Mouse (Mus musculus): ENCODE results near the gene P3h3. TPM values are rescaled to one million over a fixed set of nuclear protein-coding genes. Genes with fewer than 3 reads are reported as not detected.

The P3h3 gene
- polyA plus RNA-seq, 1 experiment from 2014 or later: 19.3 TPM

Other genes starting within 250 kb of the P3h3 start
- gene C1s2, start 221.7 kb downstream of the P3h3 start, polyA plus RNA-seq (2015; fragmentation: Nextera tagmentation; extraction: Ambion mirVana): 0.09 and 0.12 TPM in 2 replicates
- gene Lpcat3, start 194.7 kb downstream of the P3h3 start, polyA plus RNA-seq (2015; fragmentation: Nextera tagmentation; extraction: Ambion mirVana): 88.6 and 97.2 TPM in 2 replicates
- gene Emg1, start 145.6 kb downstream of the P3h3 start, polyA plus RNA-seq (2015; fragmentation: Nextera tagmentation; extraction: Ambion mirVana): 202 and 219 TPM in 2 replicates
- 403 and 405 TPM in 2 replicates for gene Phb2, start 145.4 kb downstream of the P3h3 start, polyA plus RNA-seq (2015; fragmentation: Nextera tagmentation; extraction: Ambion mirVana)
- gene Ptpn6, start 119.0 kb downstream of the P3h3 start, polyA plus RNA-seq (2015; fragmentation: Nextera tagmentation; extraction: Ambion mirVana): 13.8 and 16.4 TPM in 2 replicates
- gene Grcc10, start 116.4 kb downstream of the P3h3 start, polyA plus RNA-seq (2015; fragmentation: Nextera tagmentation; extraction: Ambion mirVana): 527 and 541 TPM in 2 replicates
- 0.14 TPM in 1 of 2 replicates, not detected in the other for gene Gm45234, start 101.7 kb downstream of the P3h3 start, polyA plus RNA-seq (2015; fragmentation: Nextera tagmentation; extraction: Ambion mirVana)
- 16.4 and 20.2 TPM in 2 replicates for gene Atn1, start 101.2 kb downstream of the P3h3 start, polyA plus RNA-seq (2015; fragmentation: Nextera tagmentation; extraction: Ambion mirVana)
- 10.9 and 15.3 TPM in 2 replicates for gene Eno2, start 88.1 kb downstream of the P3h3 start, polyA plus RNA-seq (2015; fragmentation: Nextera tagmentation; extraction: Ambion mirVana)
- gene Lrrc23, start 78.0 kb downstream of the P3h3 start, polyA plus RNA-seq (2015; fragmentation: Nextera tagmentation; extraction: Ambion mirVana): 1.0 and 1.2 TPM in 2 replicates
- gene Spsb2, start 49.1 kb downstream of the P3h3 start, polyA plus RNA-seq (2015; fragmentation: Nextera tagmentation; extraction: Ambion mirVana): 20.9 and 21.5 TPM in 2 replicates
- 851 and 866 TPM in 2 replicates for gene Tpi1, start 43.5 kb downstream of the P3h3 start, polyA plus RNA-seq (2015; fragmentation: Nextera tagmentation; extraction: Ambion mirVana)
- gene Usp5, start 28.3 kb downstream of the P3h3 start, polyA plus RNA-seq (2015; fragmentation: Nextera tagmentation; extraction: Ambion mirVana): 174 TPM in 2 replicates
- 187 and 193 TPM in 2 replicates for gene Cdca3, start 28.2 kb downstream of the P3h3 start, polyA plus RNA-seq (2015; fragmentation: Nextera tagmentation; extraction: Ambion mirVana)
- 1.7 and 1.8 TPM in 2 replicates for gene Gnb3, start 17.5 kb downstream of the P3h3 start, polyA plus RNA-seq (2015; fragmentation: Nextera tagmentation; extraction: Ambion mirVana)
- 1.1 and 1.4 TPM in 2 replicates for gene Gpr162, start 6.2 kb upstream of the P3h3 start, polyA plus RNA-seq (2015; fragmentation: Nextera tagmentation; extraction: Ambion mirVana)
- 0.10 and 0.28 TPM in 2 replicates for gene Cd4, start 30.5 kb upstream of the P3h3 start, polyA plus RNA-seq (2015; fragmentation: Nextera tagmentation; extraction: Ambion mirVana)
- 1.3 and 2.6 TPM in 2 replicates for gene Lag3, start 54.0 kb upstream of the P3h3 start, polyA plus RNA-seq (2015; fragmentation: Nextera tagmentation; extraction: Ambion mirVana)
- gene Ptms, start 62.4 kb upstream of the P3h3 start, polyA plus RNA-seq (2015; fragmentation: Nextera tagmentation; extraction: Ambion mirVana): 269 and 274 TPM in 2 replicates
- 366 and 380 TPM in 2 replicates for gene Mlf2, start 73.6 kb upstream of the P3h3 start, polyA plus RNA-seq (2015; fragmentation: Nextera tagmentation; extraction: Ambion mirVana)
- 178 and 179 TPM in 2 replicates for gene Cops7a, start 107.8 kb upstream of the P3h3 start, polyA plus RNA-seq (2015; fragmentation: Nextera tagmentation; extraction: Ambion mirVana)
- 2.1 and 2.3 TPM in 2 replicates for gene Pianp, start 138.9 kb upstream of the P3h3 start, polyA plus RNA-seq (2015; fragmentation: Nextera tagmentation; extraction: Ambion mirVana)
- 13.7 and 14.7 TPM in 2 replicates for gene Zfp384, start 151.4 kb upstream of the P3h3 start, polyA plus RNA-seq (2015; fragmentation: Nextera tagmentation; extraction: Ambion mirVana)
- gene Ing4, start 182.0 kb upstream of the P3h3 start, polyA plus RNA-seq (2015; fragmentation: Nextera tagmentation; extraction: Ambion mirVana): 152 and 158 TPM in 2 replicates
- 16.3 and 20.4 TPM in 2 replicates for gene Acrbp, start 191.9 kb upstream of the P3h3 start, polyA plus RNA-seq (2015; fragmentation: Nextera tagmentation; extraction: Ambion mirVana)
- gene Lpar5, start 210.2 kb upstream of the P3h3 start, polyA plus RNA-seq (2015; fragmentation: Nextera tagmentation; extraction: Ambion mirVana): 0.30 and 0.60 TPM in 2 replicates
- gene Chd4, start 238.2 kb upstream of the P3h3 start, polyA plus RNA-seq (2015; fragmentation: Nextera tagmentation; extraction: Ambion mirVana): 72.0 and 80.4 TPM in 2 replicates